In the genomic region with DNA sequence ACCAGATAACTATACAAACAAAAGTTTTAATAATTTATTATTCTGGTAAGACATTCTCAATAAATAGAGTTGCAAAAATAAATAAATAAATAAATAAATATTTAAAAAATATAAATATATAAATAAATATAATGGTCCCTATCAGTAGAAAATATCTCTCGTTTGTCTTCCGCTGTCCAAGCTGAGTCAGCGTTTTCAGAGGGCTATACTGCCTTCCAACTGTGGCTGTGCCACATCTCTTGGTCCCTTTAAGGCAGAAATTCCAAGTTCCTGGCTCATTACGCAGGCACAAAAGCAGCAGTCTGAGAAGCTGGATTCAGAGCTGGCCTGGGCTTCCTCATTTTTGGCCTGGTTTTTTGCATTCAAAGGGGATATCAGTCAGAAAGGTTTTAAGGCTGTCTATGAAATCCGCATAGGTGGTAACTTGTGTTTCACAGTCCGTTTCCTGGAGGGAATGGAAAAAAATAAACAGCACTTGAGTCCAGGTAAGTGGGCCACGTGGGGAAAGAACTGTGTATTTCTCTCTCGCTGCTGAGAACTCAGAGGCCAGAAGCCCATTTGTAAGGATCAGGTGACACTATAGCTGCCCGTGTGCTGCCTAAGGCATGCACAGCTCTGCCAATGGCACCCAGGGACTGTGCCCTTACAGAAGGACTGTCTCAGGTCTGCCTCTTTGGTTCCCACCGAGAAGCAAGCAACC, we compare ENCODE assay signal across 1 mouse cellular context.
A peak's percentile ranks its signal among the peaks of the same experiment; 100 is the strongest.
TF ChIP-seq lines count a peak whose summit lies in the region.

No protein-coding gene starts in this region.

TF ChIP-seq in MEL, 35 proteins besides CTCF, POLR2A, EP300 and RAD21:
- TF ChIP-seq TAL1 (IDR thresholded peaks at IDR 0.05; ENCODE audit: low read length) (no peak), MAFK (IDR thresholded peaks at IDR 0.05; ENCODE audit: borderline replicate concordance, low read depth, low read length) (peak; percentile 71; the same call in 1 of the 2 replicates)
